Mouse (Mus musculus) gastrocnemius, postnatal 36 days (tissue): ENCODE data around the gene Gm614. TPM values are rescaled to one million over a fixed set of nuclear protein-coding genes. Genes with fewer than 3 reads are reported as not detected.

Experiments used
- DNase-seq, 2 experiments: peaks; one replicate each; pipeline ENCODE4 v3.0.0; 2022
- intact Hi-C: fragments of 180-260 bp; cut with DNase I; formaldehyde crosslinking; loops from one replicate; pipeline ENCODE4 v1.15.1; 2025
- total RNA-seq, 2 experiments: library from RNA; stranded (reverse); gene quantifications; 2 replicates each; pipeline ENCODE4 v1.2.3; 2021

Gm614 gene
- total RNA-seq, 2 experiments from 2014 or later, result not detected

GRCm38 (mm10) chrX:101260441-101261325 is 3.1 kb downstream of the Gm614 start:
- intact Hi-C loops, result no loop called here
- DNase-seq, result no peak

DNA sequence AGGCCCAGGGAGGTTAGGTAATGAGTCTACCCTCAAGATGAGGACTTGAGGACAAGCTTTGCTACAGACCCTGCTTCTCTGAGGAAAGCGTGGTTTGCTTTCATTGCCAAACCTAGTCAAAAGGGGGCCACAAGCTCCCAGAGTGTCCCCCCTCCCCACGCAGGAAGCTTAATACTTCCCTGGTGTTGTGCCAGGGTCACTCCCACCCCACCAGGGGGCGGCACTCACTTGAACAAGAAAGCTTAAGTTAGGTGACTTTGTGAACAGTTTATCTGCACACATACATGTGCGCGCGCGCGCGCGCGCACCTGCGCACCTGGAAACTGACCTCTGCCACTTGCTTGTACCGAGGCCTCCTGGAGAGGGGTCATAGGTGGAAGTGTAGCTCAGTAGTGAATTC is 7.2 kb downstream of the Gm614 start:
- no peak for DNase-seq
- intact Hi-C loops, result no loop called here

- intact Hi-C loops, result no loop called here
- DNase-seq, result no peak
These were observed 9.1 kb downstream of the Gm614 start for GRCm38 (mm10) chrX:101254740-101255139.

- DNase-seq, result peak; percentile 73 to 85
- intact Hi-C loops, result no loop called here
These were observed 9.7 kb downstream of the Gm614 start, which contains the start of gene Foxo4 for GRCm38 (mm10) chrX:101253952-101254729. Gene Foxo4 (plus strand): TSS chrX:101254528.

- DNase-seq, result no peak
- intact Hi-C loops, result no loop called here
These were observed 18.8 kb downstream of the Gm614 start for GRCm38 (mm10) chrX:101245011-101245410.

- intact Hi-C loops, result no loop called here
- DNase-seq, result no peak
These were observed 41.0 kb downstream of the Gm614 start for GRCm38 (mm10) chrX:101222796-101223162.

GRCm38 (mm10) chrX:101221834-101222795 is 41.7 kb downstream of the Gm614 start, which contains the start of gene Snx12:
Gene Snx12 (minus strand): TSS chrX:101222563.
- intact Hi-C loops, result no loop called here
- DNase-seq, result peak; percentile 76 to 78

Other genes with a start within 250 kb of the Gm614 start
- gene Tex11, start 204.3 kb downstream of the Gm614 start, total RNA-seq, result not detected
- gene Slc7a3, start 178.0 kb downstream of the Gm614 start, total RNA-seq, result not detected
- 10 to 100 TPM; 27.9 to 28.5 TPM for gene Snx12, start 41.4 kb downstream of the Gm614 start, total RNA-seq
- gene Foxo4, start 9.5 kb downstream of the Gm614 start, total RNA-seq, result 100 to 1,000 TPM in 1 of 2 experiments, 10 to 100 TPM in 1; 95.6 to 116 TPM
- 1 to 10 TPM; 1.8 to 2.5 TPM for gene Il2rg, start 4.3 kb upstream of the Gm614 start, total RNA-seq
- gene Gm20489, start 5.0 kb upstream of the Gm614 start, total RNA-seq, result not detected
- 10 to 100 TPM; 15.5 to 18.1 TPM for gene Med12, start 10.0 kb upstream of the Gm614 start, total RNA-seq
- under 1 TPM; 0.08 to 0.15 TPM for gene Nlgn3, start 35.2 kb upstream of the Gm614 start, total RNA-seq
- under 1 TPM; 0.28 to 0.57 TPM for gene Gjb1, start 112.4 kb upstream of the Gm614 start, total RNA-seq
- gene Zmym3, start 156.9 kb upstream of the Gm614 start, total RNA-seq, result 10 to 100 TPM in 1 of 2 experiments, 1 to 10 TPM in 1; 7.0 to 11.1 TPM
- 10 to 100 TPM; 38.9 to 43.4 TPM for gene Nono, start 165.3 kb upstream of the Gm614 start, total RNA-seq
- 100 to 1,000 TPM; 211 to 226 TPM for gene Itgb1bp2, start 185.1 kb upstream of the Gm614 start, total RNA-seq